Mouse (Mus musculus): ENCODE data around the gene Atxn7l3.

- TF ChIP-seq CTCF (IDR thresholded peaks at IDR 0.05; ENCODE audit: control insufficient read depth, insufficient read depth, low read length) (no peak), POLR2A (IDR thresholded peaks at IDR 0.05; ENCODE audit: borderline replicate concordance, control insufficient read depth, low read depth, low read length) (no peak)
Observed at GRCm38 (mm10) chr11:102321931-102322330, 25.5 kb upstream of the Atxn7l3 start.

All from bone marrow, adult 2 months (tissue).